Mouse (Mus musculus) adrenal gland, postnatal 0 days (tissue): Measurements from ENCODE around the gene Pld6. TPM values are rescaled to one million over a fixed set of nuclear protein-coding genes. Genes with fewer than 3 reads are reported as not detected.

ENCODE experiments used
- polyA plus RNA-seq: library from polyadenylated mRNA; unstranded; fragments of >200 nt; fragmentation: Nextera tagmentation; extraction: Ambion mirVana; gene quantifications from 2 replicates; pipeline ENCODE4 v1.2.1, GENCODE M21; 2015

The Pld6 gene
- 3.6 and 8.9 TPM in 2 replicates for polyA plus RNA-seq

DNA sequence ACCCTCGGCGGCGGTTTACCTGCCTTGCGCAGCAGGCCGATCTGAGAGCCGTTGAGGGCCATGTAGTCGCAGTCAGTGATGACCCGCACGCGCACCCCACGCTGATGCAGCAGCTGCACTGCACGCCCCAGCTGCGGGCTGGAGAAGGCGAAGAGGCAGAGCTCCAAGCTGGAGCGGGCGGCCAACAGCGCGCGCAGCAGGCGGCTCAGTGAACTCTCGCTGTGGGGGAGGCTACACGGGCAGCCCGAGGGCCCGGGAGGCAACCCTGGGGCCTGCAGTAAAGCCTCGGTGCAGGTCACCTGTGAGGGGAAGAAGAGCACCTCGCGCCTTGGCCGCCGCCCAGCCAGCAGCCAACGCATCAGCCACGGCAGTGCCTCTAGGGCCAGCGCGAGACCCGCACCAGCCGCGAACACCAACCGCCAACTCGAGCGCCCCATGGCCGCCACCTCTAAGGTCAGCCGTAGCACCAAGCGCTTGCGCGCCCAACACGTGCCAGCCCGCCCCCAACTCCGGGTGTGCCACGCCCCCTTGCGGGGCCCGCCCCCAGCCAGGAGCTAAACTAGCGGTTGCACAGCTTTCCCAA is at the start of gene Pld6:
Gene Pld6, minus strand, starts transcription at position 447 of the 583 bp plus-strand sequence.

GRCm38 (mm10) chr11:59809670-59810474 is 22.4 kb upstream of the Pld6 start, which contains the start of gene Flcn:
Flcn (minus strand) TSS chr11:59810016.

Other genes starting within 250 kb of the Pld6 start
- 0.33 TPM in 1 of 2 replicates, not detected in the other for gene Nlrp3, start 246.1 kb downstream of the Pld6 start, polyA plus RNA-seq
- gene Olfr222, start 211.4 kb downstream of the Pld6 start, polyA plus RNA-seq, result not detected in 2 replicates
- not detected in 2 replicates for gene Olfr223, start 194.4 kb downstream of the Pld6 start, polyA plus RNA-seq
- gene Mprip, start 126.3 kb downstream of the Pld6 start, polyA plus RNA-seq, result 50.1 and 52.9 TPM in 2 replicates
- 17.0 and 35.9 TPM in 2 replicates for gene Flcn, start 22.4 kb upstream of the Pld6 start, polyA plus RNA-seq
- gene Nt5m, start 51.8 kb upstream of the Pld6 start, polyA plus RNA-seq, result 36.9 and 57.5 TPM in 2 replicates
- 151 and 163 TPM in 2 replicates for gene Cops3, start 52.2 kb upstream of the Pld6 start, polyA plus RNA-seq
- gene Med9, start 160.6 kb upstream of the Pld6 start, polyA plus RNA-seq, result 31.6 and 50.5 TPM in 2 replicates
- gene Rasd1, start 177.3 kb upstream of the Pld6 start, polyA plus RNA-seq, result 8.8 and 15.5 TPM in 2 replicates